Mouse (Mus musculus): ENCODE measurements around the gene Fli1. TPM values are rescaled to one million over a fixed set of nuclear protein-coding genes. Genes with fewer than 3 reads are reported as not detected.

Fli1 gene
- polyA plus RNA-seq, 1 experiment from 2014 or later: 27.3 TPM

- Histone ChIP-seq H3K9me3 (ENCODE audit: control insufficient read depth, low read length) (no peaks in the 10 kb centered on the region), H3K9ac (ENCODE audit: low read depth, low read length) (no peak overlapping the region), H3K4me3 (ENCODE audit: low read length) (no peak overlapping the region), H3K27ac (ENCODE audit: low read depth, low read length) (no peak overlapping the region), H3K36me3 (ENCODE audit: control insufficient read depth, insufficient read depth, low read length) (no peaks in the 10 kb centered on the region), H3K4me2 (replicated peaks; ENCODE audit: low read depth, low read length) (no peak overlapping the region), H3K27me3 (ENCODE audit: control insufficient read depth, insufficient read depth, low read length) (no peaks in the 10 kb centered on the region), H3K4me1 (ENCODE audit: control insufficient read depth, insufficient read depth, low read length) (peaks cover 13% of the 10 kb centered on the region)
- 44% methylated on average over 2 of the region's 2 CpGs for WGBS
- no peak for ATAC-seq (ENCODE audit: low FRiP score, low TSS enrichment)
These were observed 49.9 kb downstream of the Fli1 start for GRCm38 (mm10) chr9:32492753-32493152.

- H3K4me2 ChIP-seq (replicated peaks; ENCODE audit: low read depth, low read length): no peak overlapping the region
- 87% methylated on average over 2 of the region's 2 CpGs for WGBS
- no peaks in the 10 kb centered on the region for H3K9me3 ChIP-seq (ENCODE audit: control insufficient read depth, low read length)
- no peak overlapping the region for H3K4me3 ChIP-seq (ENCODE audit: low read length)
- no peak overlapping the region for H3K9ac ChIP-seq (ENCODE audit: low read depth, low read length)
- peaks cover 13% of the 10 kb centered on the region for H3K4me1 ChIP-seq (ENCODE audit: control insufficient read depth, insufficient read depth, low read length)
- H3K27ac ChIP-seq (ENCODE audit: low read depth, low read length): no peak overlapping the region
- ATAC-seq (ENCODE audit: low FRiP score, low TSS enrichment): no peak
- no peaks in the 10 kb centered on the region for H3K36me3 ChIP-seq (ENCODE audit: control insufficient read depth, insufficient read depth, low read length)
- no peaks in the 10 kb centered on the region for H3K27me3 ChIP-seq (ENCODE audit: control insufficient read depth, insufficient read depth, low read length)
These were observed 51.2 kb downstream of the Fli1 start for GRCm38 (mm10) chr9:32491484-32491883.

GRCm38 (mm10) chr9:32489794-32490358, 52.8 kb downstream of the Fli1 start:
- no peaks in the 10 kb centered on the region for H3K9me3 ChIP-seq (ENCODE audit: control insufficient read depth, low read length)
- no peak for ATAC-seq (ENCODE audit: low FRiP score, low TSS enrichment)
- H3K4me3 ChIP-seq (ENCODE audit: low read length): no peak overlapping the region
- no peak overlapping the region for H3K27ac ChIP-seq (ENCODE audit: low read depth, low read length)
- no peak overlapping the region for H3K9ac ChIP-seq (ENCODE audit: low read depth, low read length)
- WGBS: 55% methylated on average over 4 of the region's 4 CpGs
- H3K4me2 ChIP-seq (replicated peaks; ENCODE audit: low read depth, low read length): no peak overlapping the region
- H3K27me3 ChIP-seq (ENCODE audit: control insufficient read depth, insufficient read depth, low read length): no peaks in the 10 kb centered on the region
- no peaks in the 10 kb centered on the region for H3K36me3 ChIP-seq (ENCODE audit: control insufficient read depth, insufficient read depth, low read length)
- peaks cover 2% of the 10 kb centered on the region; the same call in 1 of the 2 replicates for H3K4me1 ChIP-seq (ENCODE audit: control insufficient read depth, insufficient read depth, low read length)

GRCm38 (mm10) chr9:32489315-32489714, 53.3 kb downstream of the Fli1 start:
- H3K27ac ChIP-seq (ENCODE audit: low read depth, low read length): no peak overlapping the region
- H3K4me3 ChIP-seq (ENCODE audit: low read length): no peak overlapping the region
- H3K36me3 ChIP-seq (ENCODE audit: control insufficient read depth, insufficient read depth, low read length): no peaks in the 10 kb centered on the region
- no peak overlapping the region for H3K4me2 ChIP-seq (replicated peaks; ENCODE audit: low read depth, low read length)
- no peak for ATAC-seq (ENCODE audit: low FRiP score, low TSS enrichment)
- 68% methylated on average over 4 of the region's 4 CpGs for WGBS
- no peak overlapping the region for H3K9ac ChIP-seq (ENCODE audit: low read depth, low read length)
- no peaks in the 10 kb centered on the region; the same call in 1 of the 2 replicates for H3K4me1 ChIP-seq (ENCODE audit: control insufficient read depth, insufficient read depth, low read length)
- no peaks in the 10 kb centered on the region for H3K27me3 ChIP-seq (ENCODE audit: control insufficient read depth, insufficient read depth, low read length)
- H3K9me3 ChIP-seq (ENCODE audit: control insufficient read depth, low read length): no peaks in the 10 kb centered on the region

GRCm38 (mm10) chr9:32488627-32489026, 54.0 kb downstream of the Fli1 start:
- Histone ChIP-seq H3K27me3 (ENCODE audit: control insufficient read depth, insufficient read depth, low read length) (no peaks in the 10 kb centered on the region), H3K9me3 (ENCODE audit: control insufficient read depth, low read length) (no peaks in the 10 kb centered on the region), H3K4me2 (replicated peaks; ENCODE audit: low read depth, low read length) (no peak overlapping the region), H3K27ac (ENCODE audit: low read depth, low read length) (no peak overlapping the region), H3K4me3 (ENCODE audit: low read length) (no peak overlapping the region), H3K36me3 (ENCODE audit: control insufficient read depth, insufficient read depth, low read length) (no peaks in the 10 kb centered on the region), H3K9ac (ENCODE audit: low read depth, low read length) (no peak overlapping the region), H3K4me1 (ENCODE audit: control insufficient read depth, insufficient read depth, low read length) (no peaks in the 10 kb centered on the region)
- ATAC-seq (ENCODE audit: low FRiP score, low TSS enrichment): no peak

- no peaks in the 10 kb centered on the region for H3K27me3 ChIP-seq (ENCODE audit: control insufficient read depth, insufficient read depth, low read length)
- H3K9ac ChIP-seq (ENCODE audit: low read depth, low read length): no peak overlapping the region
- H3K4me2 ChIP-seq (replicated peaks; ENCODE audit: low read depth, low read length): no peak overlapping the region
- H3K27ac ChIP-seq (ENCODE audit: low read depth, low read length): no peak overlapping the region
- H3K4me3 ChIP-seq (ENCODE audit: low read length): no peak overlapping the region
- no peak for ATAC-seq (ENCODE audit: low FRiP score, low TSS enrichment)
- no peaks in the 10 kb centered on the region for H3K9me3 ChIP-seq (ENCODE audit: control insufficient read depth, low read length)
- H3K36me3 ChIP-seq (ENCODE audit: control insufficient read depth, insufficient read depth, low read length): no peaks in the 10 kb centered on the region
- H3K4me1 ChIP-seq (ENCODE audit: control insufficient read depth, insufficient read depth, low read length): no peaks in the 10 kb centered on the region
- WGBS: 90% methylated on average over 5 of the region's 5 CpGs
These were observed 54.8 kb downstream of the Fli1 start for GRCm38 (mm10) chr9:32487823-32488222.

- Histone ChIP-seq H3K36me3 (ENCODE audit: control insufficient read depth, insufficient read depth, low read length) (no peaks in the 10 kb centered on the region), H3K4me1 (ENCODE audit: control insufficient read depth, insufficient read depth, low read length) (no peaks in the 10 kb centered on the region), H3K4me2 (replicated peaks; ENCODE audit: low read depth, low read length) (no peak overlapping the region), H3K9me3 (ENCODE audit: control insufficient read depth, low read length) (no peaks in the 10 kb centered on the region), H3K27me3 (ENCODE audit: control insufficient read depth, insufficient read depth, low read length) (no peaks in the 10 kb centered on the region), H3K9ac (ENCODE audit: low read depth, low read length) (no peak overlapping the region), H3K4me3 (ENCODE audit: low read length) (no peak overlapping the region), H3K27ac (ENCODE audit: low read depth, low read length) (no peak overlapping the region)
- 83% methylated on average over 4 of the region's 4 CpGs for WGBS
- ATAC-seq (ENCODE audit: low FRiP score, low TSS enrichment): no peak
These were observed 55.3 kb downstream of the Fli1 start for GRCm38 (mm10) chr9:32487401-32487800.

GRCm38 (mm10) chr9:32480418-32480817, 62.2 kb downstream of the Fli1 start:
- H3K9ac ChIP-seq (ENCODE audit: low read depth, low read length): no peak overlapping the region
- H3K36me3 ChIP-seq (ENCODE audit: control insufficient read depth, insufficient read depth, low read length): peaks cover 2% of the 10 kb centered on the region; the same call in 1 of the 2 replicates
- WGBS: 88% methylated on average over 5 of the region's 5 CpGs
- H3K27me3 ChIP-seq (ENCODE audit: control insufficient read depth, insufficient read depth, low read length): no peaks in the 10 kb centered on the region
- H3K4me3 ChIP-seq (ENCODE audit: low read length): no peak overlapping the region
- ATAC-seq (ENCODE audit: low FRiP score, low TSS enrichment): no peak
- H3K4me1 ChIP-seq (ENCODE audit: control insufficient read depth, insufficient read depth, low read length): peaks cover 4% of the 10 kb centered on the region; the same call in 1 of the 2 replicates
- no peak overlapping the region for H3K4me2 ChIP-seq (replicated peaks; ENCODE audit: low read depth, low read length)
- no peaks in the 10 kb centered on the region for H3K9me3 ChIP-seq (ENCODE audit: control insufficient read depth, low read length)
- H3K27ac ChIP-seq (ENCODE audit: low read depth, low read length): no peak overlapping the region

GRCm38 (mm10) chr9:32478799-32479198, 63.9 kb downstream of the Fli1 start:
- no peak for ATAC-seq (ENCODE audit: low FRiP score, low TSS enrichment)
- 47% methylated on average over 3 of the region's 3 CpGs for WGBS
- H3K9me3 ChIP-seq (ENCODE audit: control insufficient read depth, low read length): no peaks in the 10 kb centered on the region
- no peaks in the 10 kb centered on the region for H3K27me3 ChIP-seq (ENCODE audit: control insufficient read depth, insufficient read depth, low read length)
- H3K9ac ChIP-seq (ENCODE audit: low read depth, low read length): no peak overlapping the region
- H3K4me1 ChIP-seq (ENCODE audit: control insufficient read depth, insufficient read depth, low read length): peaks cover 4% of the 10 kb centered on the region; the same call in 1 of the 2 replicates
- no peak overlapping the region for H3K4me3 ChIP-seq (ENCODE audit: low read length)
- peaks cover 2% of the 10 kb centered on the region; the same call in 1 of the 2 replicates for H3K36me3 ChIP-seq (ENCODE audit: control insufficient read depth, insufficient read depth, low read length)
- H3K4me2 ChIP-seq (replicated peaks; ENCODE audit: low read depth, low read length): no peak overlapping the region
- no peak overlapping the region for H3K27ac ChIP-seq (ENCODE audit: low read depth, low read length)

Data from kidney, embryonic 14.5 days (tissue).